Mouse (Mus musculus) heart, embryonic 16.5 days (tissue): ENCODE measurements around the gene Exoc4. TPM values are rescaled to one million over a fixed set of nuclear protein-coding genes. Genes with fewer than 3 reads are reported as not detected.

Experiments used
- ATAC-seq: fragments of 200-750 bp; cut with Nextera tagmentation; replicated peaks from 2 replicates; pipeline ENCODE4 v1.8.0; 2017; ENCODE audit warnings: moderate number of reproducible peaks; ENCODE audit not compliant: insufficient read depth, low FRiP score; ENCODE audit errors: extremely low read depth
- H3K27ac ChIP-seq: fragments of 300-500 bp; sonication (generic); 2 replicates; pipeline ENCODE4 v1.5.1; 2014; ENCODE audit warnings: mild to moderate bottlenecking, low read length, control low read depth, moderate library complexity
- H3K27me3 ChIP-seq: fragments of 300-500 bp; sonication (generic); 2 replicates; pipeline ENCODE4 v1.6.1; 2014; ENCODE audit warnings: low read length, mixed read lengths; ENCODE audit not compliant: control insufficient read depth, insufficient read depth
- H3K36me3 ChIP-seq: fragments of 300-500 bp; sonication (generic); 2 replicates; pipeline ENCODE4 v1.6.1; 2014; ENCODE audit not compliant: control insufficient read depth, insufficient read depth
- H3K4me1 ChIP-seq: fragments of 300-500 bp; sonication (generic); 2 replicates; pipeline ENCODE4 v1.6.1; 2014; ENCODE audit warnings: low read length, mixed read lengths; ENCODE audit not compliant: control insufficient read depth, insufficient read depth
- H3K4me2 ChIP-seq: fragments of 300-500 bp; sonication (generic); 2 replicates; pipeline ENCODE4 v1.6.1; 2014; ENCODE audit warnings: low read depth, mild to moderate bottlenecking, control low read depth, low read length
- H3K4me3 ChIP-seq: fragments of 300-500 bp; sonication (generic); 2 replicates; pipeline ENCODE4 v1.5.1; 2014; ENCODE audit warnings: mild to moderate bottlenecking, control low read depth, low read length
- H3K9ac ChIP-seq: fragments of 300-500 bp; sonication (generic); 2 replicates; pipeline ENCODE4 v1.6.1; 2014; ENCODE audit warnings: low read length, control low read depth
- H3K9me3 ChIP-seq: fragments of 300-500 bp; sonication (generic); replicated peaks from 2 replicates; pipeline ENCODE4 v1.6.1; 2016; ENCODE audit warnings: low read length; ENCODE audit not compliant: control insufficient read depth
- WGBS: fragments of 180-500 bp; shearing (Covaris S2); extraction: QIAGEN DNeasy Blood & Tissue Kit; methylation state at CpG from one replicate; pipeline ENCODE4 v1.1.7; 2014; 5-methylcytosine and 5-hydroxymethylcytosine counted together
- polyA plus RNA-seq: library from polyadenylated mRNA; unstranded; fragments of >200 nt; fragmentation: Nextera tagmentation; extraction: Ambion mirVana; gene quantifications from 2 replicates; pipeline ENCODE4 v1.2.1, GENCODE M21; 2015

Gene Exoc4
- polyA plus RNA-seq, 1 experiment from 2014 or later = 35.1 TPM

- H3K36me3 ChIP-seq = no peaks in the 10 kb centered on the region
- ATAC-seq = no peak
- no peak overlapping the region for H3K4me2 ChIP-seq
- H3K4me3 ChIP-seq = no peak overlapping the region
- WGBS = 49% methylated on average over 1 of the region's 1 CpGs
- H3K4me1 ChIP-seq = peaks cover 2% of the 10 kb centered on the region
- H3K9me3 ChIP-seq = no peaks in the 10 kb centered on the region
- H3K9ac ChIP-seq = no peak overlapping the region
- no peak overlapping the region for H3K27ac ChIP-seq
- H3K27me3 ChIP-seq = no peaks in the 10 kb centered on the region
These were observed 98.3 kb downstream of the Exoc4 start for GRCm38 (mm10) chr6:33347088-33347775.

DNA sequence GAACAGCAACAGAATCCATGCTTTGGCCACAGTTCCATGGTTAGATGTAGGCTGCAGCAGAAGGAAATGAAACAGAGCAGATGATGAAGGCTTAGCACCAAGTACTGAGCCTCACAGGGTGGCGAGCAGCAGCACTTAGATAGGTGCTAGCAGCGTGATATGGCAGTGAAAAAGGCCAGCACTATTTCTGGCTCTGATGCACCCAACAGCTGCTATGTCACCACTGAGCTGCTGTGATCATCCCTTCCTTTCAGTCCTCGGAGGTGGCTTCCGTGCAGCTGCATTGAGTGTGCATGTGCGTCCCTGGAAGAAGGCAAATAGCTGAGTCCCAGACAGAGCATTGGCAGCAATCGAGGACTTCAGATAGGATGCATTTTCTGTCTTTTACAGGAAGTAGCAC is 112.7 kb downstream of the Exoc4 start:
- peaks cover 15% of the 10 kb centered on the region for H3K4me1 ChIP-seq
- H3K9me3 ChIP-seq = 0 out of 2 replicates have a peak, but pooled peaks cover 2% of the 10 kb centered on the region
- H3K9ac ChIP-seq = no peak overlapping the region
- WGBS = 45% methylated on average over 6 of the region's 6 CpGs
- no peak overlapping the region for H3K4me2 ChIP-seq
- no peak overlapping the region for H3K4me3 ChIP-seq
- no peak for ATAC-seq
- no peak overlapping the region for H3K27ac ChIP-seq
- no peaks in the 10 kb centered on the region for H3K27me3 ChIP-seq
- H3K36me3 ChIP-seq = no peaks in the 10 kb centered on the region

DNA sequence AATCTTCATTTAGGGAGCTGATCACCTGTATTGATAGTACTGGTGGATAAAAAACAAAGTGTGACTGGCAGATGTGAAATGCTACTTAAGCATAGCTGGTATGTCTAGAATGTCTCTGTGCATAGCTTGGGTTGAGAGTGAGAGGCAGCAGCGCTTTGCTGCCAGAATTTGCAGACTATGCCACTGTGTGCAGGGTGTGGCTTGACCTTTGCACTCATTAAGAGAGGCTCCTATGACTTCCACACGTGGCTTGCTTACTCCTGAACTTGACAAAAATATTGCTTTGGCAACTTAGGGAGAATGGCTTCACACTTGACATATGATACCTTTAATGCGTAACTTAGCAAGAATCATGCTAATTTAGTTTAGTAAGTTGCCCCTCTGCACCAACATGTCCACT is 131.6 kb downstream of the Exoc4 start:
- Histone ChIP-seq H3K4me1 (0 out of 2 replicates have a peak, but pooled peaks cover 3% of the 10 kb centered on the region), H3K4me3 (no peak overlapping the region), H3K36me3 (no peaks in the 10 kb centered on the region), H3K4me2 (no peak overlapping the region), H3K27ac (no peak overlapping the region), H3K9me3 (no peaks in the 10 kb centered on the region), H3K27me3 (no peaks in the 10 kb centered on the region), H3K9ac (no peak overlapping the region)
- no peak for ATAC-seq
- WGBS = 57% methylated on average over 3 of the region's 3 CpGs

- H3K36me3 ChIP-seq = no peaks in the 10 kb centered on the region
- no peaks in the 10 kb centered on the region for H3K27me3 ChIP-seq
- no peak overlapping the region for H3K27ac ChIP-seq
- no peaks in the 10 kb centered on the region for H3K9me3 ChIP-seq
- 83% methylated on average over 3 of the region's 3 CpGs for WGBS
- H3K4me2 ChIP-seq = no peak overlapping the region
- 0 out of 2 replicates have a peak, but pooled peaks cover 3% of the 10 kb centered on the region for H3K4me1 ChIP-seq
- ATAC-seq = no peak
- H3K4me3 ChIP-seq = no peak overlapping the region
- no peak overlapping the region for H3K9ac ChIP-seq
These were observed 133.3 kb downstream of the Exoc4 start for GRCm38 (mm10) chr6:33382176-33382575.

DNA sequence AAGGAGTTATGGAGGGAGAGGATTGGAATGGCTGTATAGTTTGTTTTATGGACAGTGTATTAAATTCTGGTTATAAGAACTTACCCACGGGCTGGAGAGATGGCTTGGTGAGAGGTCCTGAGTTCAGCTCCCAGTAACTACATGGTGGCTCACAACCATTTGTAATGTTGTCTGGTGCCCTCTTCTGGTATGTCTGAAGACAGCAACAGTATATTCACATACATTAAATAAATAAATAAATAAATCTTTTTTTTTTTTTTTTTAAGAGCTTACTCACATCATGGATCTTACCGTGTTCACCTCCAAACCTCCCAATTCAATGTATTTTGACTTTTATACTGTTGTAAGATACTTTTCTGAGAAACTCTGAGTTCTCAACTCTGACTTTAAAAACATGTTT is 143.1 kb downstream of the Exoc4 start:
- ATAC-seq = no peak
- no peaks in the 10 kb centered on the region for H3K9me3 ChIP-seq
- H3K9ac ChIP-seq = no peak overlapping the region
- no peak overlapping the region for H3K27ac ChIP-seq
- 82% methylated on average over 2 of the region's 2 CpGs for WGBS
- no peaks in the 10 kb centered on the region for H3K36me3 ChIP-seq
- H3K4me1 ChIP-seq = no peaks in the 10 kb centered on the region
- no peaks in the 10 kb centered on the region for H3K27me3 ChIP-seq
- H3K4me2 ChIP-seq = no peak overlapping the region
- H3K4me3 ChIP-seq = no peak overlapping the region

- no peaks in the 10 kb centered on the region for H3K27me3 ChIP-seq
- H3K9ac ChIP-seq = no peak overlapping the region
- no peaks in the 10 kb centered on the region for H3K4me1 ChIP-seq
- no peak overlapping the region for H3K27ac ChIP-seq
- H3K4me2 ChIP-seq = no peak overlapping the region
- no peak for ATAC-seq
- no peaks in the 10 kb centered on the region for H3K36me3 ChIP-seq
- H3K9me3 ChIP-seq = no peaks in the 10 kb centered on the region
- WGBS = 83% methylated on average over 1 of the region's 1 CpGs
- H3K4me3 ChIP-seq = no peak overlapping the region
These were observed 150.6 kb downstream of the Exoc4 start for GRCm38 (mm10) chr6:33399491-33399890.

GRCm38 (mm10) chr6:33401161-33401560 is 152.3 kb downstream of the Exoc4 start:
- Histone ChIP-seq H3K4me3 (no peak overlapping the region), H3K27ac (no peak overlapping the region), H3K36me3 (no peaks in the 10 kb centered on the region), H3K4me2 (no peak overlapping the region), H3K4me1 (no peaks in the 10 kb centered on the region), H3K9ac (no peak overlapping the region), H3K9me3 (no peaks in the 10 kb centered on the region), H3K27me3 (no peaks in the 10 kb centered on the region)
- WGBS = 81% methylated on average over 2 of the region's 2 CpGs
- no peak for ATAC-seq

GRCm38 (mm10) chr6:33405562-33406275 is 156.8 kb downstream of the Exoc4 start:
- Histone ChIP-seq H3K9me3 (no peaks in the 10 kb centered on the region), H3K4me2 (no peak overlapping the region), H3K36me3 (no peaks in the 10 kb centered on the region), H3K27ac (no peak overlapping the region), H3K27me3 (no peaks in the 10 kb centered on the region), H3K4me3 (no peak overlapping the region), H3K4me1 (no peaks in the 10 kb centered on the region), H3K9ac (no peak overlapping the region)
- WGBS = 62% methylated on average over 4 of the region's 4 CpGs
- ATAC-seq = no peak

- H3K4me2 ChIP-seq = no peak overlapping the region
- no peak for ATAC-seq
- WGBS = 59% methylated on average over 3 of the region's 3 CpGs
- no peak overlapping the region for H3K4me3 ChIP-seq
- no peaks in the 10 kb centered on the region for H3K4me1 ChIP-seq
- no peaks in the 10 kb centered on the region for H3K27me3 ChIP-seq
- no peaks in the 10 kb centered on the region for H3K9me3 ChIP-seq
- H3K36me3 ChIP-seq = no peaks in the 10 kb centered on the region
- H3K9ac ChIP-seq = no peak overlapping the region
- no peak overlapping the region for H3K27ac ChIP-seq
These were observed 160.7 kb downstream of the Exoc4 start for GRCm38 (mm10) chr6:33409586-33409985.
